Mouse (Mus musculus): ENCODE measurements around the gene Slc38a6. TPM values are rescaled to one million over a fixed set of nuclear protein-coding genes. Genes with fewer than 3 reads are reported as not detected.

The Slc38a6 gene
- polyA plus RNA-seq, 1 experiment from 2014 or later = 11.6 TPM

DNA sequence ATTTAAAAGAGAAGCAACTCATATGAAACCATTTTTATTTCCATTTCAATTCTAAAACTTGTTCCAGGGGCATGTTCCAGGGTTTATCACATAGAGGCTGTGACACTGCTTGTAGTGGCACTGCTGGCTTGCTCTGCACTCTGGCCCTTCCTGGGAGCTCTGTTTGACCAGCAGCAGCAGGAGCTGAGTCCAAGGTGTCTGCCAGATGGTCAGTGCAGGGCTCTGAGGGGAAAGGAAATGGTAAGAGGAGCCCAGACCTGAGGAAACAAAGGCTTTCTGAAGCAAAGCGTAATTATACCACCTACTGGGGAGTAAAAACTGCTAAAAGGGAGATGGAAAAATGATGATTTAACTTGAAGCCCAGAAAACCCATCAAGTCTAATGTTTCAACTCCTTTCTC is 18.1 kb upstream of the Slc38a6 start:
- DNase-seq (ENCODE audit: low spot score) = no peak
- Histone ChIP-seq H3K4me3 (ENCODE audit: low read depth, low read length) (no peak overlapping the region), H3K4me2 (ENCODE audit: low read depth) (no peak overlapping the region), H3K36me3 (ENCODE audit: control insufficient read depth, insufficient read depth, low read length) (no peaks in the 10 kb centered on the region), H3K27me3 (ENCODE audit: control insufficient read depth, insufficient read depth, low read length) (no peaks in the 10 kb centered on the region), H3K9me3 (ENCODE audit: control insufficient read depth, low read length) (no peaks in the 10 kb centered on the region), H3K27ac (ENCODE audit: low read depth, low read length) (no peak overlapping the region), H3K9ac (ENCODE audit: low read length) (no peak overlapping the region), H3K4me1 (ENCODE audit: control insufficient read depth, insufficient read depth, low read length) (no peaks in the 10 kb centered on the region)
- WGBS = 57% methylated on average over 1 of the region's 1 CpGs
- no peak for ATAC-seq (ENCODE audit: insufficient read depth, low FRiP score, low TSS enrichment)

DNA sequence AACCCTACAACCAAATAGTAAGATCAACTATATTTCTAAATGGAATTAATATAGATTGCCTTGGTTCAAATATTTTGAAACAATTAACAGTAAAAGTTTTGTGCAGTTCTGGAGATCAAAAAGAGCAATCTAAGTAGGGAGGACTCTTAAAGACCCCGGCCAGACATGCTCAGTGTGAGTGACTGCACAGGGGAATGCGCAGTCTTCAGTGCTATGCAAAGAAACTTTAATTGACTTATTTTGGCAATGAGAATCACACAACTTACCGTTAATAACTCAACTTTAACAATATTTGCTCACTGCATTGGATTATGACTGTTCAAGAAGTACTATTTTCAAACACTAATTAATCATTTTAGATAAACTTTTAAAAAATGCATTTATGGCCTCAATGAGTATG is 17.0 kb upstream of the Slc38a6 start:
- H3K4me3 ChIP-seq (ENCODE audit: low read depth, low read length) = no peak overlapping the region
- no peaks in the 10 kb centered on the region for H3K27me3 ChIP-seq (ENCODE audit: control insufficient read depth, insufficient read depth, low read length)
- H3K9ac ChIP-seq (ENCODE audit: low read length) = no peak overlapping the region
- no peak for ATAC-seq (ENCODE audit: insufficient read depth, low FRiP score, low TSS enrichment)
- H3K4me1 ChIP-seq (ENCODE audit: control insufficient read depth, insufficient read depth, low read length) = no peaks in the 10 kb centered on the region
- H3K36me3 ChIP-seq (ENCODE audit: control insufficient read depth, insufficient read depth, low read length) = no peaks in the 10 kb centered on the region
- H3K4me2 ChIP-seq (ENCODE audit: low read depth) = no peak overlapping the region
- H3K27ac ChIP-seq (ENCODE audit: low read depth, low read length) = no peak overlapping the region
- DNase-seq (ENCODE audit: low spot score) = no peak
- 75% methylated on average over 3 of the region's 3 CpGs for WGBS
- no peaks in the 10 kb centered on the region for H3K9me3 ChIP-seq (ENCODE audit: control insufficient read depth, low read length)

DNA sequence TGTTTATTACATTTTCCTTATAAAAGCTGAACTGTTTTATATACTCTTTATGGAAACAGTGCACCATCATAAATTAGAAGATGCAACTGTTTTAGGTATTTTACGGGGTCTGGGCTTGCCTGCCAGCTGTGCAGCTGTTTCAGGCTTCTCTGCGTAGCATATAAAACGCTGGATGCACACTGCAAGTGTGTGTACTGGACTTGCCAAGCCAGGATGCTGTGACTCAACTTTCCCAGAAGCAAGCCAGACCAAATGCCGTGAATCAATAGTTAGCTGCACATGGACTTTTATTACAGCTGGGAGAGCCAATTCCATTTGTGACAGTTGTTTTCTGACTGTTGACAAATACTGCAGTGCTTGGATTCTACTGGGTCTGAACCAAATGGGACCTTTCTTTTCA is 16.6 kb upstream of the Slc38a6 start:
- H3K27me3 ChIP-seq (ENCODE audit: control insufficient read depth, insufficient read depth, low read length) = no peaks in the 10 kb centered on the region
- WGBS = 71% methylated on average over 4 of the region's 4 CpGs
- no peak overlapping the region for H3K4me2 ChIP-seq (ENCODE audit: low read depth)
- H3K4me3 ChIP-seq (ENCODE audit: low read depth, low read length) = no peak overlapping the region
- ATAC-seq (ENCODE audit: insufficient read depth, low FRiP score, low TSS enrichment) (no peak), DNase-seq (ENCODE audit: low spot score) (no peak)
- H3K27ac ChIP-seq (ENCODE audit: low read depth, low read length) = no peak overlapping the region
- no peaks in the 10 kb centered on the region for H3K36me3 ChIP-seq (ENCODE audit: control insufficient read depth, insufficient read depth, low read length)
- no peaks in the 10 kb centered on the region for H3K9me3 ChIP-seq (ENCODE audit: control insufficient read depth, low read length)
- H3K4me1 ChIP-seq (ENCODE audit: control insufficient read depth, insufficient read depth, low read length) = no peaks in the 10 kb centered on the region
- H3K9ac ChIP-seq (ENCODE audit: low read length) = no peak overlapping the region

DNA sequence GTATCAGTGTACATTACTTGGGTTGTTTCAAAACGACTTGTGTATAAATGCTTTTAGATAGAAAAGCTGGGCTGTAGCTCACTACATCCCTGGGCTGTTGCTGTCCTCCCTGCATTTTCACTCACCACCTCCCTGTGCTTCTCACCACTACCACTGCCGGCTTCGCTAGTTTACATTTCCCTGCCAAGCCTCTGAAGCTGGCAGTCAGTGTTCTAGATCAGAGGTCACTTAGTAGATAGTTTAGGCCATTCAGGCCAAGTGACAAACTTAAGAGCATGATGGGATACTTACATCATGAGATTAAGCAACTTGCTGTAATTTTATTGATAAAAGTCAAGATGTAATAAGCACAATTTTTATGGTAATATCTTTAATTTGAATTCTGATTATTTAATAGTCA is 11.7 kb upstream of the Slc38a6 start:
- no peak for ATAC-seq (ENCODE audit: insufficient read depth, low FRiP score, low TSS enrichment)
- Histone ChIP-seq H3K4me1 (ENCODE audit: control insufficient read depth, insufficient read depth, low read length) (no peaks in the 10 kb centered on the region), H3K4me3 (ENCODE audit: low read depth, low read length) (no peak overlapping the region), H3K36me3 (ENCODE audit: control insufficient read depth, insufficient read depth, low read length) (peaks cover 10% of the 10 kb centered on the region), H3K9me3 (ENCODE audit: control insufficient read depth, low read length) (no peaks in the 10 kb centered on the region), H3K4me2 (ENCODE audit: low read depth) (no peak overlapping the region), H3K9ac (ENCODE audit: low read length) (no peak overlapping the region), H3K27me3 (ENCODE audit: control insufficient read depth, insufficient read depth, low read length) (no peaks in the 10 kb centered on the region), H3K27ac (ENCODE audit: low read depth, low read length) (no peak overlapping the region)
- WGBS = 96% methylated on average over 3 of the region's 3 CpGs
- DNase-seq (ENCODE audit: low spot score) = no peak

DNA sequence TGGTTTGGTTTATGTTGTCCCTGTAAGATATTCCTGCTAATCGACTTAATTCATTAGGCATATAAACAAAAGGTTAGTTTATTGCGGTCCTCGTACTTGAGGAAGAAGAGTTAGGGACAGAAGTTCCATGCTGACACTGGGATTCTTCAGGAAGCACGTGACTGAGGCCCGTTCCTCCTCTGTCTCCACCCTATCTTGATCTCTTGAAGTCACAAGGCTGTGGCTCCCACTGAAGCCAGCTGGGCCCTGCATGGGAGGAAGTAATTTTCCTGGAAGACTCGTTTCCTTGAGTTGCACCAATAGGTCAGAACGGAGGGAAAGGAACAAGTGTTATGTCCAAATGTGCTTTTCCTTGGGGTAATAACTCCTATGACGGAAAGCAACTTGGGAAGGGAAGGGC is 1.0 kb downstream of the Slc38a6 start:
- H3K4me3 ChIP-seq (ENCODE audit: low read depth, low read length) = peak overlapping the region; percentile 66
- H3K4me2 ChIP-seq (ENCODE audit: low read depth) = peak overlapping the region; percentile 67
- ATAC-seq (ENCODE audit: insufficient read depth, low FRiP score, low TSS enrichment) (no peak), DNase-seq (ENCODE audit: low spot score) (no peak)
- 72% methylated on average over 8 of the region's 8 CpGs for WGBS
- H3K9ac ChIP-seq (ENCODE audit: low read length) = no peak overlapping the region; the same call in 1 of the 2 replicates
- H3K27ac ChIP-seq (ENCODE audit: low read depth, low read length) = no peak overlapping the region
- peaks cover 10% of the 10 kb centered on the region for H3K4me1 ChIP-seq (ENCODE audit: control insufficient read depth, insufficient read depth, low read length)
- H3K27me3 ChIP-seq (ENCODE audit: control insufficient read depth, insufficient read depth, low read length) = no peaks in the 10 kb centered on the region
- no peaks in the 10 kb centered on the region for H3K9me3 ChIP-seq (ENCODE audit: control insufficient read depth, low read length)
- peaks cover 3% of the 10 kb centered on the region; the same call in 1 of the 2 replicates for H3K36me3 ChIP-seq (ENCODE audit: control insufficient read depth, insufficient read depth, low read length)

DNA sequence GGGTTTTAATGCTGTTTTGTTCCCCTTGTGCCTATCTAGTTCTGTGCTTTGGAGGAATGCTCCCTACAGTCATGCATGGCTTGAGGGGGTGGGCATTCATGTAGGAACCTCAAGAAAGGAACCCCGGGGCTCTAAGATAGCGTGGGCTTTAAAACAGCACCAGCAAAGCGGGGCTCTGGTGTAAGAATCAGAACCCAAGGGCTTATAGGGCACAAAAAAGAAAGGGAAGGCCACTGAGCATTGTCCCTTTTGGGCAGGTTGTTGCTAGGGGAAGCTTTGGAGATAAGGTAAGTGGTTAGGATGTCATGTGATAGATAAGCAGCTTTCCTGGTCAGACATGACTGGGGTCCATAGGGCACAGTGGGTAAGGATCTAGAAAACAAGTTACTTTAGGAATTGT is 2.0 kb downstream of the Slc38a6 start:
- H3K27ac ChIP-seq (ENCODE audit: low read depth, low read length) = no peak overlapping the region
- H3K36me3 ChIP-seq (ENCODE audit: control insufficient read depth, insufficient read depth, low read length) = peaks cover 5% of the 10 kb centered on the region; the same call in 1 of the 2 replicates
- 93% methylated on average over 3 of the region's 3 CpGs for WGBS
- no peak overlapping the region for H3K9ac ChIP-seq (ENCODE audit: low read length)
- H3K4me1 ChIP-seq (ENCODE audit: control insufficient read depth, insufficient read depth, low read length) = peaks cover 10% of the 10 kb centered on the region
- no peak for ATAC-seq (ENCODE audit: insufficient read depth, low FRiP score, low TSS enrichment)
- DNase-seq (ENCODE audit: low spot score) = no peak
- no peak overlapping the region for H3K4me3 ChIP-seq (ENCODE audit: low read depth, low read length)
- no peaks in the 10 kb centered on the region for H3K9me3 ChIP-seq (ENCODE audit: control insufficient read depth, low read length)
- H3K27me3 ChIP-seq (ENCODE audit: control insufficient read depth, insufficient read depth, low read length) = no peaks in the 10 kb centered on the region
- no peak overlapping the region for H3K4me2 ChIP-seq (ENCODE audit: low read depth)

DNA sequence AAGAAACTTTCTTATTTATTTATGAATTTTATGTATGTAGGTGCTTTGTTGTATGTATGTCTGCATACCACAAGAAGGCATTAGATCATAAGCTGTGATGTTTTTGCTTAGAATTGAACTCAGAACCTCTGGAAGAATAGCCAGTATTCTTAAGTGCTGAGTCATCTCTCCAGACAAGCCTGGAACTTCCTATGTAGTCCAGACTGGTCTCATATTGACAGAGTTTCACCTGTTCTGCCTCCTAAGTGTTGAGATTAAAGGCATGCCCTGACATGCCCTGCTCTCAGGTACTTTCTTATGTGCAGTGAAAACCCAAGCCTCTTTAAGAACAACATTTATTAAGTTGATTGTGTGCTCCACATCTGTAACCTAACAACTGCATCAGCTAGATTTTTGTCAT is 8.3 kb downstream of the Slc38a6 start:
- Histone ChIP-seq H3K36me3 (ENCODE audit: control insufficient read depth, insufficient read depth, low read length) (peaks cover 2% of the 10 kb centered on the region; the same call in 1 of the 2 replicates), H3K4me2 (ENCODE audit: low read depth) (no peak overlapping the region), H3K9me3 (ENCODE audit: control insufficient read depth, low read length) (no peaks in the 10 kb centered on the region), H3K27me3 (ENCODE audit: control insufficient read depth, insufficient read depth, low read length) (no peaks in the 10 kb centered on the region), H3K4me3 (ENCODE audit: low read depth, low read length) (no peak overlapping the region), H3K4me1 (ENCODE audit: control insufficient read depth, insufficient read depth, low read length) (no peaks in the 10 kb centered on the region), H3K27ac (ENCODE audit: low read depth, low read length) (no peak overlapping the region), H3K9ac (ENCODE audit: low read length) (no peak overlapping the region)
- ATAC-seq (ENCODE audit: insufficient read depth, low FRiP score, low TSS enrichment) (no peak), DNase-seq (ENCODE audit: low spot score) (no peak)

DNA sequence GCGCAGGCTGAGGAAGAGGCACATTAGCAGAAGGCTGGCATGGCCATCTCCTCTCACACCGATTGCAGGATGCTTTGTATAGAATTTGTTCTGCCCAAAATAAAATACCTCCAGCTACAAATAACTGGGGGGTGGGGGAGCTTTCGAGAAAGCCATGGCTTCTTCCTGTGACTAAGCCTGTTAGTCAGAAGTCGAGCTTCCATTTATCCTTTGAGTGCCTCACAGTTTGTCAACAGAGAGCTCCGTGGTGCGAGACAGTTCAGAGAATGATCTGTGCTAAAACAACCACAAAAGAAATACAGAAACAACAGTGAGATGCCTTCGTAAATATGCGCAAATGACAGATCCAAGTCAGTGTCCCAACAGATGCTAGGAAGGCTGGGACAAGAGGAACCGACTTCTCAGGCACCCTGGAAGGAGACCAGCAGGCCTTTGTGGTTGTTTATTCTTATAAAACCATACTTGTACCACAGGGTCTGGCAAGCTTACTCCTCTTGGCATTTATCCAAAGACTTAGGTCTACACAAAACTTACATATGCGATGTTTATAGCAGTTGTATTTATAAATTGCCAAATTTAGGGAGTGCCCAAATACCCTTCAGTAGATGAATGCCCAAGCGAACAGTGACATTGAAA is 9.0 kb downstream of the Slc38a6 start:
- WGBS = 89% methylated on average over 11 of the region's 11 CpGs
- no peaks in the 10 kb centered on the region for H3K9me3 ChIP-seq (ENCODE audit: control insufficient read depth, low read length)
- ATAC-seq (ENCODE audit: insufficient read depth, low FRiP score, low TSS enrichment) (no peak), DNase-seq (ENCODE audit: low spot score) (no peak)
- H3K4me2 ChIP-seq (ENCODE audit: low read depth) = no peak overlapping the region
- H3K4me3 ChIP-seq (ENCODE audit: low read depth, low read length) = no peak overlapping the region
- peaks cover 2% of the 10 kb centered on the region; the same call in 1 of the 2 replicates for H3K36me3 ChIP-seq (ENCODE audit: control insufficient read depth, insufficient read depth, low read length)
- H3K4me1 ChIP-seq (ENCODE audit: control insufficient read depth, insufficient read depth, low read length) = no peaks in the 10 kb centered on the region
- no peak overlapping the region for H3K27ac ChIP-seq (ENCODE audit: low read depth, low read length)
- no peak overlapping the region for H3K9ac ChIP-seq (ENCODE audit: low read length)
- H3K27me3 ChIP-seq (ENCODE audit: control insufficient read depth, insufficient read depth, low read length) = no peaks in the 10 kb centered on the region

DNA sequence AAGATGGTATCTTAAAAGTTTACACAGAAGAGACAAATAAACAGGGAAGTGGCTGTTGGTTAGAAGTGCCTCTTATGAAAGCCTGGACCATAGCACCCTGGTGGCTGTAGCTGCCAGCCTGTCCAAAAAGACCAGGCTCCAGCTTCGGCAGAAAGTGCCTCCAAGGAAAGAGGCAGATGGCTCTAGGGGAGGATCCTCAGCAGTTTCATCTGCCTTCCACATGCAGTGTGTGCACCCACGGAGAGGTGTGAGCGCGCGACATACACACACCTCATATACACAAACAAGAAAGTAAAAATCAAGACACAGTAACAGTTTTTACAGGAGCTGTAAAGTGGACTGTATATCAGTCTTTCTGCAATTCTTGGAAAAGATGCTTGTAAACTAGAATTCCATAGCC is 12.0 kb downstream of the Slc38a6 start:
- Histone ChIP-seq H3K27ac (ENCODE audit: low read depth, low read length) (no peak overlapping the region), H3K4me2 (ENCODE audit: low read depth) (no peak overlapping the region), H3K27me3 (ENCODE audit: control insufficient read depth, insufficient read depth, low read length) (no peaks in the 10 kb centered on the region), H3K9ac (ENCODE audit: low read length) (no peak overlapping the region), H3K4me3 (ENCODE audit: low read depth, low read length) (no peak overlapping the region), H3K36me3 (ENCODE audit: control insufficient read depth, insufficient read depth, low read length) (no peaks in the 10 kb centered on the region), H3K9me3 (ENCODE audit: control insufficient read depth, low read length) (no peaks in the 10 kb centered on the region), H3K4me1 (ENCODE audit: control insufficient read depth, insufficient read depth, low read length) (no peaks in the 10 kb centered on the region)
- no peak for DNase-seq (ENCODE audit: low spot score)
- 88% methylated on average over 5 of the region's 5 CpGs for WGBS
- ATAC-seq (ENCODE audit: insufficient read depth, low FRiP score, low TSS enrichment) = no peak
